Mouse (Mus musculus): ENCODE measurements around the gene Clps.
"Not testable (repeated sequence)": the region's sequence is repeated elsewhere in the genome, so short reads cannot be mapped to it uniquely, and the experiment has no call there.

The Clps gene

DNA sequence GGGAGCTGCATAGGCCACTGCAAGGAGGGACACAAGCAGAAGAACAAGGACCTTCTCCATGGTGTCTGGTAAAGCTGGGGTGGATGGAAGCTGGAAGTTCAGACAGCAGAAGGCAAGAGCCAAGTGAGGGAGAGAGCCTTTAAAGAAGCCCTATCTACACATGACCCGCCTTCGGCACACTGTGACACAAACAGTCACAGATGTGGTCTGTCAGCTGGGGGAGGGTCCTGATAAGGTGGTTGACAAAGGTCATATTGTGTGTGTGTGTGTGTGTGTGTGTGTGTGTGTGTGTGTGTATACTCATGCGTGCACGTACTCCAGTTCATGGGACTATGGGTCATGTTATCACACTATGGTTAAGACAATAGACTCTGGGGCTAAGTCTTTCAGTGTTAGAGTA is at the start of gene Clps:
Gene Clps (minus strand): TSS at position 169 of the 400 bp plus-strand sequence.
- no peak for DNase-seq

DNA sequence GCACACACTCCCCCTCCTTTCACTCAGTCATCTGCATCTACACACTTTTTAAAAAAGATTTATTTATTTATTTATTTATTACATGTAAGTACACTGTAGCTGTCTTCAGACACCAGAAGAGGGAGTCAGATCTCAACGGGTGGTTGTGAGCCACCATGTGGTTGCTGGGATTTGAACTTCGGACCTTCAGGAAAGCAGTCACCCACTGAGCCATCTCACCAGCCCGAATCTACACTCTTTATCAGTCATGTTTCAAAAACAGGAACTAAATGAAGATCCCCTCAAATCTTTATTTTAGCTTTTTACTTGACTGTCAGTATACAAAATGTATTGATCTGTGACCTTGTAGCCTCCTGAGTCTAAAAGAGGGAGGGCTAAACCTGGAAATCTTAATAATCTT is 49.0 kb upstream of the Clps start:
- peak; percentile 31 for DNase-seq

DNA sequence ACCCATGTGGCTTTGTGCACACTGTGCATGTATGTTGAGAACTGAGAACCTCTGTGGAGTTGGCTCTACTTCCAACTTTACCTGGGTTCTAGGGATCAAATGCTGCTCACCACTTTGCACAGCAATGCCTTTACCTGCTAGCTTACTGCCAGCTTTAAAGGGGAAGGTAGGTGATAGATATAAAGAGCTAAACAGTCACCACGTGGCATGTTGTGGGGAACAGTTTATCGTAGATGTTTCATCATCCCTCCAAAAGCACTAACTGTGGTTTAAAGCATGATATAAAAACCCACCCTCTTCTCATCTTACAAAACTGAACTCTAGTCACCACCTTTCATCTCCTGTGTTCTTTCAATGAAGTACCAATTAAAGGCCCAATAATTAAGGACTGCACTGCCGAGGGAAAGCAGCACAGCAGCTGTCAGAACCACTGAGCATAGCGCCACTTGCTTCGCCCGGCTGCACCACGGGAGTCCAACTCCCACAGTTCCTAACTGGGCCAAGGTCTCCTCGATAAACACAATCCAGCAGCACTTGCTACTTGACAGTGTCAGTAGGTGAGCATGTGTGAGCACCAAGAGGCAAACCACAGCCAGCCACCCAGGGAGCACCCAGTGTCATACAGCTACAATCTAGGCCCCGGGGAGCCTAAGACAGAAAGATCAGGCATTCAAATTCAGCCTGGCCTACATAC is 41.1 kb upstream of the Clps start:
- DNase-seq, result no peak

DNA sequence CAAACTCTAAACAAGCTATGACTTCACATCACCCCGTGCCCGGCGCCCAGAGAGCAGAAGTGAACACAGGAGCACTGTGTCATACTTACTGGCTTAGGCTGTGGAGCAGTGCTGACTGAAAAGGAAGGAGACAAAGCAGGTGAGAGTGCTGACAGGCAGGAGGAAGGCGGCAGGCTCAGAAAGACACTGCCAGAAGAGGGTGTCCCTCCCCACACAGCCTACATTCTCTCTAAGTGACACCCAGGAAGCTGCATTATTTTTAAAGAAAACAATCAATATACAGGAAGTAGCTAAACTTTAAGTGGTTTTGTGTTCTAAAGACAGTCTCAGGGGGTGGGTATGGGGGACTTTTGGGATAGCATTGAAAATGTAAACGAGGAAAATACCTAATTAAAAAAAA is 40.2 kb upstream of the Clps start:
- DNase-seq, result no peak

DNA sequence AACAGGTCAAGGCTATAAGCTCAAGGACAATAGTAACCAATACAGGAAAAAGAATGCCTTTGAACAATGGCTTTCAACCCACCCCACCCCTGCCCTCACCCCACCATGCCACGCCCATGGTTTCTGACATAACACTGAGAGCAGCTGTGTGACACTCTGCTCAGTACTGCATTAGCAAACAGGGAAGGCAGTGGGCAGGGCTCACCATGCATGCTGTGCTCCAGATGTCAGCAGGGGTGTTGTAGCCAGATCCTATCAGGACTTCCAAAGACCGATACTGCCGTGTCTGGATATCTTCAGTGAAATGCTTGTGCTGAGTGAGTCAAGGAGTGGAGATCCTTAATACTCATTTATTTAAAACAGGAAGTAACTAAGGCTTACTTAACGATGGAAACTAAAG is 33.4 kb upstream of the Clps start:
- no peak for DNase-seq

DNA sequence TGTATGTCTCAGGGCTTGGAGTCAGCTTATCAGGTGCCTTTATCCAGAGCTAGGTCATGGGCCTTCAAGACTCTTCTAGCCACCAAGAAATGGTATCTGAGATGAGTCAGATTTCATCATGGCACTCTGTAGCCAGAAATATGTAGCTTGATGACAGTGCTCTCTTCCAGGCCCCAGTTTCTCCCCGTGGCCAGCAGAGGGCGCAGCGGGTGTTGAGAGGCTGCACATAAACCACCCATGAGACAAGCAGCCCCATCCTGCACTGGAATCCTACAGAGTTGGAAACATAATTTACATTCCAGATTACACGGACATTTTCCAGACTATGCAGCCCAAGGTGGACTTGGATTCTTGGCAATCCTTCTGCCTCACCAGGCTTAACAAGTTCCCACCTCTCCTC is 32.4 kb upstream of the Clps start:
- peak; percentile 70 for DNase-seq

DNA sequence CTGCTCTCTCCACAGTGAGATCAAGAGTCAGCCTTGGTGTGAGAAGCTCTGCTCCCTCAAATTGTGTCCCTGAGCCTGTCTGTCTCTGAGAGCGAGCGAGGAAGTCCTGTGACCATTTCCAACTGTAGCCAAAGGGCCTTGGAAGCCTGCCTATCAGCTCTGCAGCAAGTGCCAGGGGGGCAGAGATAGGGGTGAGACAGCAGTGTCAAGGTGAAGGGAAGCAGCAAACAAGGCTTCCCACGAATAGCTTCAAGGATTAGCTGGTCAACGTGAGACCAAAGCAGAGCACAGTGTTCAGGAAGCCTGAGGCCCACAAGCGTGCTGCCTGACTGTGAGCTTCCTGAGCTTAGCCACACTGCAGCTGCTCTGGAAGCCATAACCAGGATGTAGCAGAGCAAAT is 30.9 kb upstream of the Clps start:
- no peak for DNase-seq

DNA sequence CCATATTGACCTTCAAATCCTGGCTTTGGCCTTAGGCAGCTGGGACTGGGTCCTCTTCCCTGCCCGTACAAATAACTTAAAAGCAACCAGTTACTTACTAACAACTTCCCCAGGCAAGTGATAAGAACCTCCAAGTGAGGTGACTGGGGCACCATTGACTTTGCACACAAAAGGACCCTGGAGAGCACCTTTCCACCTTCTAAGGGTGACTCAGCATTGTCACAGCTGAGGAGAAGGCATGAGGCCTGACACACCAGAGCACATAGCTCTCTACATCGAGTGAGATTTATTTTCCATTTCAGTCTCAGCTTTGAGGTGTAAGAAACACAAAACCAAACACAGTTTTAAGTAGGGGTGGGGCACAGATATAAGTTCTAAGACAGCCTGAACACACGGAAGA is 30.0 kb upstream of the Clps start:
- DNase-seq, result no peak

DNA sequence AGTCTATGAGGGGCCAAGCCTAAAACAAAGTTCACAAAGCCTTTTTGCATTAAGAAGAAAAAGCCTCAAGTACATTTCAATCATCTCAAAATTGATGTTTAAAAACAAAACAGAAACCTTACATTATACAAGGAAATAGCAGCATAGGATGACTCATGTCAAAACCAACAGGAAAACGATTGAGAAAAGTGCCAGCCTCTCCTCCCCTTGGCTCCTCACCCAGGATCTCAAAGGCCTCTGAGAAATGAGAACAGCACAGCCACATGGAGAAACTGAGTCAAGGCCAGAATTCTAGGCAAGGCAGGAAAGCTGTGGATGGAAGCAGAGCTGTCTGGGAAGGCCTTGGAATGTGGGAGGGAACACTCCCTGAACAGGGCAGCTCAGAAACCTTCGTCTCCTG is 28.0 kb upstream of the Clps start:
- no peak for DNase-seq

DNA sequence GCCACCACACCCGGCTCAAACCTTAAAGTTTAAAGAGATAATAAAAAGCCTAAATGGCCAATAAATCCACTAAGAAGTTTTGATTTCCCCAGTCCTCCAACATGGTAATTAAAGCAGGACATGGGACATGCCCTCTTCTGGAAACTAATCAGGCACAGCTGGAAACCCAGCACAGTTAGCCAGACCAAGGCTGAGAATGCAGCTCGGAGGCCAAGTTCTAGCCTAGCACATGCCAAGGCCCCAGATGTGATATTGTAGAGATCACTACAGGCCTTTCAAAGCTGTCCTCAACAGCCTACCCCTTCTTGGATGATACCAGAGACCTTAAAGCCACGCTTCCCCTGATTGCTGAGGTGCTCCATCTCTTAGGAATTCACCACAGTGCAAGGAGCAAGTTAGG is 25.9 kb upstream of the Clps start:
- DNase-seq, result no peak

DNA sequence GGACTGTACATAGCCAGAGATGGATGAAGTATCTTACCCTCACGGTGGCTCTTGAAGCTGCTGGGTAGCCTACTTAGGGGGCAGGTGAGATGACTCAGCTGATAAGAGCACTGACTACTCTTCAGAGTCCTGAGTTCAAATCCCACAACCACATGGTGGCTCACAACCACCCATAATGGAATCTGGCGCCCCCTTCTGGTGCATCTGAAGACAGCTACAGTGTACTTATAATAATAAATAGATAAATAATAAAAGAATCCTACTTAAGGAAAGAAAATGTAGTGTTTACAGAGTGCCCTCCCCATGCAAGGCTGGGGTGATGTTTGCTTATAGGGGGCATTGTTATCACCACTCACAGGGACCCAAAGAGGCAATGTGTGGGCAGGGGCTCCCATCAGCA is 20.5 kb upstream of the Clps start:
- no peak for DNase-seq

DNA sequence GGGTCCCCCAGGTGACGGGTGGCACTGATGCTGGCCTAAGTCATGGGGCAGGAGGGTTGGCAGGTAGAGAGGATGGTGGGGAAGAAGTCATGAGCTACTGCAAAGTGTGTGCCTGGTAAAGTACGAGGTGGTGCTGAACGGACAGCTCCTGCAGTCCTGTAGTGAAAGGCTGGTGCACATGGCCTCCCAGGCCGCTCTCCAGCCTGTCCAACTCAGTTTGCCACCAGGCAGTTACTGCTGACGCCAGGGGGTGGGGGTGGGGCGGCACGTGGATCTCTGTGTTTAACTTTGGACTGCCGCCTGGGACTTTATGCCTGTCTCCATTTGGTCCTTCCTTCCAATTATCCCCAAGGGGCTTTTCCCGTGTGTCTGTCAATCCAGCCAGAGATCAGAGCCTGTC is 19.8 kb upstream of the Clps start:
- DNase-seq, result peak; percentile 69

DNA sequence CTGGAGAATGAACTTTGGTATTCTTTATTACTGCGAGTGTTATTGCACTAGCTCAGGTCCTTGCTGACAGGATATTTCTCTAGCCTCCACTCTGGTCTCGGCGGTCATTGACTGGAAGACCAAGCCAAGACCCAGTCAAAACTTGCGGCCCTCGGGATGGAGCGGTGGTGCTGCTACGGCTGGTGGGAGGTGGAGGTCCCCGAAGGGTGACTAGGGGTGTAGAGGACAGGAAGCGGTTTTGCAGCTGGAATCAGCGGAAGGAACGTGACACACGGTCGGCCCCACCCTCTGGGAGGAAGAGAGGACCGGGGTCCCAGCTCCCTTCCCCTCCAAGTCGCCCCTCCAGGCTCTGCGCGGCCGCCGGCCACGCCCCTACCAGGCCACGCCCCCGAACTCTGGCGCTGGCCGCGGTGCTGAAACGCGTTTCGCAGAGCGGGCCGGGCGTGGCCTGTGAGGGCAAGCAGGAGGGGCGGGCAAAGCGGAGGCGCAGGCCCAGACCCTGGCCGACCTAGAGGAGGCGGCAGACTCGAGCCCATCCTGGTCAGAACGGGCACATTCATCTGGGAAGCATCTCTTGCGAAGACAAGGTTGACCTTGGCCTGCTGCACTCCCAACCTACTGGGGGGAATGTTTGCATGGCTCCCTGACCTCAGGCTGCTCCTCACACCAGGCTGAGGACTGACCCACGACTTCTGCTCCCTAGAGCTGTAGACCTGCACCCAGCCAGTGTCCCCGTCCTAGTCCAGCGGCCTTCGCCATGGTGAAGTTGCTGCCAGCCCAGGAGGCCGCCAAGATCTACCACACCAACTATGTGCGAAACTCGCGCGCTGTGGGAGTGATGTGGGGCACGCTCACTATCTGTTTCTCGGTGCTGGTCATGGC is 14.9 kb upstream of the Clps start, which contains the start of gene Lhfpl5:
Gene Lhfpl5 (plus strand): TSS at position 398 of the 882 bp plus-strand sequence.
- no peak for DNase-seq

DNA sequence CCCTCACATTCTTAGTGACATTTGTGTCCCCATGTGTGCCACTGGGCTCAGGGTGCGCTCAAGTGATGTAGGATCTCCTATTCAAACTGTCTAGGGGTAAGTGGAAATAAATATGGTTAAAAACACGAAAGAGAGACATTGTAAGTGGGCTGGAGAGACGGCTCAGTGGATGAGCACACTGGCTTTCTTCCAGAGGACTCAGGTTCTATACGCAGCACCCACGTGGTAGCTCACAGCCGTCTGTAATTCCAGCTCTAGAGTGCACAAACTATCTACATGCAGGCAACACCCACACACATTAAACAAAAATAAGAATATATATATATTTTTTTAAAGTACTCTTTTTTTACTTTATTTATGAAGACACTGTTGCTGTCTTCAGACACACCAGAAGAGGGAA is 12.4 kb upstream of the Clps start:
- no peak for DNase-seq

DNA sequence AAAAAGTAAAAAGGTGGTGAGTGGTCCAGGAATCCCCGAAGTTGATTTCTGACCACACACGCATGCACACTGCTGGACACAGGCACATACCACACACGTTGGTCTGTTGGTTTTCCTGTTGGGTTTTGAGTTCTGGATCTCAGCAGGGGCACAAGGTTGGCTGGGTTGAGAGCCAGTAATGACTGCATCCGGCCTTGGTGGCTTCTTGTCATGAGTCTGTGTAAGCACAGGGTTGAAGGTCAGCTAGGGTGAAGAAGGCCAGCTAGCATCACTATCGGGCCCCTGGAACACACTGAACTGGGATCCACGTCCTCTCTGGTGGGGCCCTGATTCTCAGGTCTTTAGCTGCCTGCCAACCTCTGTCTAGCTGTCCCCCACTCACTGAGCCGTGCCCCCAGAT is 12.0 kb upstream of the Clps start:
- no peak for DNase-seq

DNA sequence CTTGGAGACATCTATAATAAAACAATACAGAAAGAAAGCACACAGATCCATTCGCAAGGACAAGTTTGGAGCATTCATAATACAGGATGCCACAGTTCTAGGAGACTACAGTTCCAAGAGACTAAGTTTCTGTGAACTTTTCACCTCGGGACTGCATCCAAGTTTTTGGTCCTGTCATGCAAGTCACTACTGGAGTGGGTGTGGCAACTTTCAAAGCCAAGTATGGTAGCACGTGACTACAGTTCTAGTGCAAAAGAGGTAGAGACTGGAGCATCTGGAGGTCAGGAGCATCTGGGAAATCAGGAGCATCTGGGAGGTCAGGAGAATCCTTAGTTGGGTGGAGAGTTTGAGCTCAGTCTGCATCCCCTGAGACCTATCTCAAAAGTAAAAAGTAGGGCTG is 11.3 kb upstream of the Clps start:
- DNase-seq, result peak; percentile 40

DNA sequence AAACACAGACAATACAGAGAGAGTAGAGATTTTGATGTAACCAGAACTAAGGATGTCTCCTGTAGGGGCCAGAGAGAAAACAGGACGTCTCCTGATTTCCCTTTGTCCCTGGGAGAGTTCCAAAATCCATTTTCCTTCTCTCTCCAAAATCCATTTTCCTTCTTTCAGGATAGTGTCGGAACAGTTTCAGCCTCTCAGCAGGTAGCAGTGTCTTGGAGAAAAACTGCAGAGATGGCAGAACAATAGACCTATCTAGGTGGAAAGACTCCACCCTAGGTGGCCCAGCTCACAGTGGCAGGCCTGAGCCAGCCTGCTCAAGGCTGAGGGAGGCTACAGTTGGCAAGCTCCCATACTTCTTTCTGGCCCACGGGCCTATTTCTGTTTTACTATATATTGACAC is 7.0 kb upstream of the Clps start:
- DNase-seq, result no peak

DNA sequence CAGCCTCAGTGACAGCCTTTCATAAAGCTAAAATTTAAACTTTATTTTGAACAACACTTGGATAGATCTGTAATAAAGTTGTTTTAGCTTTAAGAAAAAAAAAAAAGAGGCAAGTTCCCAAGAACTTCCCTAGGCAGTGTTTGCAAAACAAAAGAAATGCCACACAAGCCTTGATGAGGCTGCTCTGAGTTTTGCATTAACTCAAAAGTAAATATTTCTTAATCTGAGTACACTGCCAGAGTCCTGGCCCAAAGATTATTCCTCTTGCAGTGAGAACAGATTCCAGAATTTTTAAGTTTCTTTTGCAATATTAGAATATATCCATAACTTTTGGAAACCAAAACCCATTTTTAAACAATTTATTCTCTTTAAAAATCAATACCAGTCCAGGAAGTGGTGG is 4.6 kb upstream of the Clps start:
- DNase-seq, result peak; percentile 25

DNA sequence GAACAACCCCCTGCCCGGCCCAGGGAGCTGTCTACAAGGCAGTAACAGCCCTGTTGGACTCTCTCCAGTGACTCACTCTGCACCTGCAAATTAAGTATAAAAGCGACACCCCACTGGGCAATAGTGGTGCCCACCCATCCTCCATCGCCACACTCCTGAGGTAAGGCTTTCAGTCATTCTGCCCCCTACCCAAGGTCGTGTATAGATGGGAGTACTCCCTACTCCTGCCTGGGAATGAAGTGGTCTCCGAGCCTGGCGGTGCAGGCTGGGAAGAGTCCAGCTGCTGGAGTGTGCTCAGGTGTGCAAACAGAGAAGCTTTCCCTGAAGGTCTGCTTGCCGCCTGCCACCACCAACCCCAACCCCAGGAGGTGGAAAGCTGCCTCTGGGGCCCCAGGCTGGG is 1.0 kb upstream of the Clps start:
- no peak for DNase-seq

DNA sequence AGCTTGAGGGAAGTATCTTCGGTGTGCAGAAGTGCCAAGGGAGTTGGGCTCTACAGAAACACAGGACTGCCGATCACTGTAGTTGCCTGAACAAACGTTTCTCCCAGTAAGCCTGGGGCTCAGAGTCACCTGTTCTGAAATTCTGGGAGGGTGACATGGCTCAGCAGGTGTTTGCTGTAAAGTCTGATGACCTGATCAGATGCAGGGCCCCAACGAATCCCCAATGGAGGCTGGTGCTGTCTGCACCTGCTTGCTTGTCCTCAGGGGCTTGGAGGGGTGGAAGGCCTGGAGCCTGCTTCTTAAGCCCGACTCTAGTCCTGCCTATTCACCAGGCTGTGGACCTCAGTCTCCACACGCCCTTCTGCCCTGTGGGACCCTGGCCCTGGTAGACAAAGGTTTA is 2.8 kb downstream of the Clps start:
- no peak for DNase-seq

DNA sequence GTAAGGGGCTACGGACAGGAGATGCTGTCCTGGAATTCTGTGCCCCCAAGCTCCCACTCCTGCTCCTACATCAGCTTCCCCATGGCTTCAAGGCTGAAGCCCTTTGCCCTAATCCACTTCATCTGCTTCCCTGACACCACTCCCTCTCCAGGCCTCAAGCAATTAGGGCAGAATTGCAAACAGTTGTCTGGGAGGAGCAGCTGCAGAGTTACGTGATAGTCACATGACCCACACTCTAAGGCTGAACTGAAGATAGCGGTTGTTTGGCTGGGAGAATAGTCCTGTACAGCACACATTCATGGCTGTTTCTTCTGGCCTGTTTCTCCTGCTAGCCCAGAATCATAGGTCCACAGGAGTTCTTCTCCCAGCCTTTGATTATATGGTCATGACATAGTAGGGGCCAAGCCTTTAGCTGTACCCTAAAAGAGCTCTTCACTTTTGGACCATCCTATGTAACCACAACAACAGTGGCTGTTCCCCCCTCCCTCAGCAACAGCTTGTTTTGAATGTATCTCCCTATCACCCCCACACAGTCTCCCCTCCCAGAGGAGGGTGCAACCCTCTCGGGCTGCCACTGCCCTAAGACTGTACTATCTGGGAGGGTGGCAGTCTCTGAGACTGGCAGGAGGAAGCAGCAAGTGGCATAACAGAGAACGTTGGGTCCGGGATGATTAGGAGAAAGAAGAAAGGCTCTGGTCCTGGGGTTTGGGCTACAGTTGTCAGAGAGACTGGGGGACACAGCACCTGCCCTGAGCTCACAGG is 3.8 kb downstream of the Clps start:
- DNase-seq, result no peak

DNA sequence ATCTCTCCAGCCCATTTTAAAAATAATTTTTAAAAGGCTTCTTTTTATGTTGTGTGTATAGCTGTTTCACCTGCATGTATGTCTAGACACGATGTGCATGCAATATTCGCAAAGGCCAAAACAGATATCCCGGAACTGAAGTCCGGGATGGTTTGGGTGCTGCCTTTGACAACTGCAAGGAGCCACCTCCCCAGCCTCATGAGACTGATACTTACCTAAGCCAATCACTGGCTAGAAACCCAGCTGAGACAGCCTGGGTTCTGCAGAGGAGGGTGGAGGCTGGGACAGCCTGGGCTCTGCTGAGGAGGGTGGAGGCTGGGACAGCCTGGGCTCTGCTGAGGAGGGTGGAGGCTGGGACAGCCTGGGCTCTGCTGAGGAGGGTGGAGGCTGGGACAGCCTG is 6.5 kb downstream of the Clps start:
- DNase-seq, result not testable (repeated sequence)

DNA sequence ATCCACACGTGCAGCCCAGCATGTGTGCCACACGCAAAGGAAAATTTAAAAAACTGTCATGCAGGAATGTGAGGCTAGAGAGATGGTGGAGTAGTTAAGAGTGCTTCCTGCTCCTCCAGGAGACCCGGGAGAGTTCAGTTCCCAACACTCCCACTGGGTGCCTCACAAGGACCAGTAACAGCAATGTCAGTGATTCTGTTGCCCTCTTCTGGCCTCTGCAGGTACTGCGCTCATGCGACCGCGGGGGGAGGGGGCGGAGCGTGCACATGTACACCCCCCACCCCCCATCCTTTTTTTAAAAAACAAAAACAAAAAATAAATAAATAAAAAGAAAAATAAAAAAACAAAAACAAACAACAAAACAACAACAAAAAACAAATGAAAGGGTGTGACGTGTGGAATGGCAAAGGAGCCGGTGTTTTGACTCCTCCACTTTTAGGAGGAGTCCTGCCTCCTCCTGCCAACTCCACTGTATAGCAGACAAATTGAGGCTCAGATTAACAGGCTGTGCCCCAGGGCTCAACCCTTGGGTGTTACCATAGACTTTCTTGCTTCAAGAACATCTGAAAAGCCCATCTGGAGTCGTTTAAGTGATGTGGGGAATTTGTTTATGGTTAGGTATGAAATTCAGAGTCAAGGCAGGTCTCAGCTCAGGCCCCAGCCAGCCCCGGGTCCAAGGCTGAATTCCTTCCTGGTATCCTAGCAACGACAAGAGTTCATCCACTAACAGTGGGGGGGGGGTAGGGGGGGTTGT is 7.3 kb downstream of the Clps start:
- peak; percentile 74 for DNase-seq
